Mouse (Mus musculus): ENCODE measurements around the gene Kcnq4.

DNA sequence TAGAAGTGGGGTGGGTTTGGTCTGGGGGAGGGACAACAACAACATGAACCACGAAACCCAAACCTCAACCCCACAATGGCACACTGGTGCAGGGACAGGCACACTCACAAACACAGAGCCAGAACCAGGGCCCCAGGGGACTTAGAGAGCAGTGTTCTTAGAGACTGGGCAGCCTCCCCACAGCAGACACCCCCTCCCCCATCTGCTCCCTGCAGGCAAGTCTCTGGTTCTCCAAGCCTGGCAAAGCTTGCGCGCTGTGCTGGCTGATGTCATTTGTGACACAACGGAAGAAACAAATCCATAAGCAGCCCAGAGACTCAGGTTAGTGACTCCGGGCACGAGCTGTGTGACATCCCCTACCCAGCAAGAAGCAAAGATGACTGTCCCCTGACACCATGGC lies 7.1 kb downstream of the Kcnq4 start:
- TF ChIP-seq CTCF (IDR thresholded peaks at IDR 0.05; ENCODE audit: low read depth, low read length) (no peak), POLR2A (IDR thresholded peaks at IDR 0.05; ENCODE audit: borderline replicate concordance, low read depth, low read length) (no peak)

Data from bone marrow macrophage, adult 2 months (primary cell).